Mouse (Mus musculus) small intestine, adult 2 months (tissue): ENCODE results near the gene Arhgef3. TPM values are rescaled to one million over a fixed set of nuclear protein-coding genes. Genes with fewer than 3 reads are reported as not detected.

ENCODE experiments used
- H3K27ac ChIP-seq: fragments of 200-500 bp; 2 replicates; pipeline ENCODE4 v1.5.1; 2012; ENCODE audit warnings: low read depth, low read length, control low read depth, inconsistent platforms; ENCODE audit not compliant: insufficient read depth
- H3K27me3 ChIP-seq: fragments of 200-500 bp; 2 replicates; pipeline ENCODE4 v1.6.1; 2012; ENCODE audit warnings: mild to moderate bottlenecking, moderate library complexity, low read length, inconsistent platforms; ENCODE audit not compliant: control insufficient read depth, insufficient read depth
- H3K36me3 ChIP-seq: fragments of 200-500 bp; 2 replicates; pipeline ENCODE4 v1.6.1; 2012; ENCODE audit warnings: mild to moderate bottlenecking, low read length, control low read depth, inconsistent platforms; ENCODE audit not compliant: control insufficient read depth, insufficient read depth
- H3K4me1 ChIP-seq: fragments of 200-500 bp; 2 replicates; pipeline ENCODE4 v1.6.1; 2012; ENCODE audit warnings: low read length, inconsistent platforms, mixed read lengths; ENCODE audit not compliant: control insufficient read depth, insufficient read depth, insufficient read length
- H3K4me3 ChIP-seq: fragments of 200-500 bp; 2 replicates; pipeline ENCODE4 v1.5.1; 2012; ENCODE audit warnings: low read depth, mild to moderate bottlenecking, control low read depth, inconsistent platforms, low read length, moderate library complexity
- CTCF ChIP-seq: fragments of 200-500 bp; IDR thresholded peaks from 2 replicates; pipeline ENCODE4 v1.5.1; 2012; ENCODE audit warnings: low read depth, mild to moderate bottlenecking, control low read depth, inconsistent platforms, low read length, moderate library complexity, mixed read lengths; ENCODE audit not compliant: insufficient replicate concordance, insufficient read length; ENCODE audit errors: extremely low read depth
- POLR2A ChIP-seq: fragments of 200-500 bp; IDR thresholded peaks from 2 replicates; pipeline ENCODE4 v1.6.1; 2012; ENCODE audit warnings: low read depth, mild to moderate bottlenecking, control low read depth, inconsistent platforms, low read length, moderate library complexity
- WGBS: fragments of 180-500 bp; shearing (Covaris S2); methylation state at CpG from one replicate; pipeline ENCODE4 v1.1.7; 2018; 5-methylcytosine and 5-hydroxymethylcytosine counted together
- polyA plus RNA-seq: library from polyadenylated mRNA; depleted of rRNA; stranded (reverse); fragments of >200 nt; gene quantifications from 2 replicates; pipeline ENCODE4 v1.2.3, GENCODE M21; 2012

The Arhgef3 gene
- polyA plus RNA-seq, 1 experiment = 7.0 TPM

- no peaks in the 10 kb centered on the region for H3K36me3 ChIP-seq
- no peak overlapping the region for H3K4me3 ChIP-seq
- H3K27me3 ChIP-seq = no peaks in the 10 kb centered on the region
- WGBS = 27% methylated on average over 3 of the region's 3 CpGs
- H3K27ac ChIP-seq = no peak overlapping the region
- H3K4me1 ChIP-seq = peaks cover 2% of the 10 kb centered on the region; the same call in 1 of the 2 replicates
- TF ChIP-seq CTCF = no peak
- no peak for TF ChIP-seq POLR2A
Observed at GRCm38 (mm10) chr14:27409662-27410061, 295.0 kb downstream of the Arhgef3 start.

- WGBS = 82% methylated on average over 7 of the region's 7 CpGs
- Histone ChIP-seq H3K4me3 (no peak overlapping the region), H3K27ac (no peak overlapping the region), H3K36me3 (no peaks in the 10 kb centered on the region), H3K27me3 (no peaks in the 10 kb centered on the region), H3K4me1 (no peaks in the 10 kb centered on the region)
- TF ChIP-seq POLR2A (no peak), CTCF (no peak)
Observed at GRCm38 (mm10) chr14:27411492-27411891, 296.8 kb downstream of the Arhgef3 start.

- Histone ChIP-seq H3K27ac (peak overlapping the region; percentile 34; the same call in 1 of the 2 replicates), H3K4me1 (no peaks in the 10 kb centered on the region), H3K27me3 (no peaks in the 10 kb centered on the region), H3K4me3 (no peak overlapping the region), H3K36me3 (no peaks in the 10 kb centered on the region)
- TF ChIP-seq CTCF = no peak
- no peak for TF ChIP-seq POLR2A
- WGBS = 65% methylated on average over 8 of the region's 8 CpGs
Observed at GRCm38 (mm10) chr14:27412699-27413098, 298.0 kb downstream of the Arhgef3 start.

- TF ChIP-seq CTCF (no peak), POLR2A (no peak)
- H3K27me3 ChIP-seq = no peaks in the 10 kb centered on the region
- no peak overlapping the region for H3K4me3 ChIP-seq
- WGBS = 28% methylated on average over 4 of the region's 4 CpGs
- H3K27ac ChIP-seq = no peak overlapping the region
- H3K4me1 ChIP-seq = no peaks in the 10 kb centered on the region
- H3K36me3 ChIP-seq = no peaks in the 10 kb centered on the region
Observed at GRCm38 (mm10) chr14:27413961-27414360, 299.3 kb downstream of the Arhgef3 start.

- TF ChIP-seq POLR2A (no peak), CTCF (no peak)
- H3K27ac ChIP-seq = no peak overlapping the region
- no peaks in the 10 kb centered on the region for H3K27me3 ChIP-seq
- H3K4me3 ChIP-seq = no peak overlapping the region
- WGBS = 77% methylated on average over 3 of the region's 3 CpGs
- no peaks in the 10 kb centered on the region for H3K36me3 ChIP-seq
- H3K4me1 ChIP-seq = no peaks in the 10 kb centered on the region
Observed at GRCm38 (mm10) chr14:27420816-27421215, 306.1 kb downstream of the Arhgef3 start.

- Histone ChIP-seq H3K27ac (no peak overlapping the region), H3K4me1 (no peaks in the 10 kb centered on the region), H3K36me3 (no peaks in the 10 kb centered on the region), H3K27me3 (no peaks in the 10 kb centered on the region), H3K4me3 (no peak overlapping the region)
- TF ChIP-seq POLR2A (no peak), CTCF (no peak)
- WGBS = 100% methylated on average over 1 of the region's 1 CpGs
Observed at GRCm38 (mm10) chr14:27422301-27422700, 307.6 kb downstream of the Arhgef3 start.

- TF ChIP-seq CTCF (no peak), POLR2A (peak; percentile 70)
- WGBS = 2% methylated on average over 43 of the region's 43 CpGs
- Histone ChIP-seq H3K4me3 (peak within 1 kb of the TSS; percentile 71), H3K36me3 (0 out of 2 replicates have a peak, but pooled peaks cover 1% of the 10 kb centered on the region), H3K27ac (peak within 1 kb of the TSS; percentile 88), H3K4me1 (peaks cover 4% of the 10 kb centered on the region), H3K27me3 (no peaks in the 10 kb centered on the region)
Observed at GRCm38 (mm10) chr14:27428573-27428972, 313.9 kb downstream of the Arhgef3 start, which contains the start of gene Fam208a. Gene Fam208a, plus strand, starts transcription at chr14:27428834.
